Mouse (Mus musculus): ENCODE measurements around the gene Fam168b.

Fam168b gene

DNA sequence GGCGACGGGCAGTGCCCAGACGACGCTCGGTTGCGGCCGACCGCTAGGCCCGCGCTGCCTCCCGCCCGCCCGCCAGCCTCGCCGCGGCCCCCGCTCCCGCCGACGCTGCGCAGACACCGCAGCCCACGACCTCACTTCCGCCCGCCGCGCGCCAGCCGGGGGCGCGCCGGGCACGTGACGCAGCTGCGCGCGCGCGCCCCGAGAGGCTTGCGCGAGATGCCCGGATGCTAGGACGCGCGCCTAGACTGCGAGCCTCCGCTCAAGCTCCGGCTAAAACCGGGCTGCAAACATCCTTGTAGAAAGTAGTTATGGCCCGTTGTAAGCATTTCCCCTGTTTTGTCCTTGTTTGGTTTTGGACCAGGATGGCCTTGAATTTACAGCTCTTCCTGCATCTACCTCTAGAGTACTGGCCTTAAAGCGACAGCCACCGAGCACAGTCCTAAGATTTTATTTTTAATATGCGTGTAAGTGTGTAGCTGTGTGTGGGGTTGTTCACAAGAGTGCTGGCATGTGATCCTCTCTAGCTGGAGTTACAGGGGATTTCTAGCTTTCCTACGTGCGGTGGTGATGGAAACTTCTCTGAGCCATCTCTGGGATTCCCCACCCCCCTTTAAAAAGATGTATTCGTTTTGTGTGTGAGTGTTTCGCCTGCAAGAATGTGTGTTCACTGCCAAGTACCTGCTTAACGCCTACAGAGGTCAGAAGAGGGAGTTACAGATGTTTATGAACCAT is at the start of gene Fam168b:
TSS of gene Fam168b (minus strand) at position 179 of the 732 bp plus-strand sequence.
- in situ Hi-C loops (cut with MboI, MseI), result no loop called here

GRCm38 (mm10) chr1:34892466-34892865 is 49.6 kb upstream of the Fam168b start:
- in situ Hi-C loops (cut with MboI, MseI), result loop anchor here (5.0 to 10.0 kb wide), 2 partner anchors 150 to 1398 kb away; no protein-coding TSS in a partner anchor

- in situ Hi-C loops (cut with MboI, MseI), result loop anchor here (5.0 to 10.0 kb wide), 2 partner anchors 149 to 1397 kb away; no protein-coding TSS in a partner anchor
Measured at GRCm38 (mm10) chr1:34891559-34892289, 48.9 kb upstream of the Fam168b start.

GRCm38 (mm10) chr1:34883776-34884175 is 40.9 kb upstream of the Fam168b start:
- in situ Hi-C loops (cut with MboI, MseI), result no loop called here

DNA sequence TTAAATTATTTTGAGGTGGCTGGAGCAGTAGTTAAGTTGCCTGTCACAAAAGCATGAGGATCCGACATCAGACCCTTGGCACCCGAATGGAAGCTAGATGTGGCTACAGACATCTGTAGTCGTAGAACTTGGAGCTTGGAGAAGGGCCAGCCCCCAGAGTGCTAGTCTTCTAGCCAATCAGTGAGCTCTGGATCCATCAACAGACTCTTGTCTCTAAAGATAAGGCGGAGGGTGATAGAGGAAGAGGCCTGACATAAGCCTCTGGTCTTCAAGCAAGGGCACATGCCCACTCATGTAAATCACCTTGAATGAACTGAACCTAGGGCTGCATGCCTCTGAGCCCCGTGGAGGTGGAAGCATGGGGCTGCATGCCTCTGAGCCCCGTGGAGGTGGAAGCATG is 36.7 kb upstream of the Fam168b start:
- in situ Hi-C loops (cut with MboI, MseI), result no loop called here

GRCm38 (mm10) chr1:34873551-34873950 is 30.7 kb upstream of the Fam168b start:
- in situ Hi-C loops (cut with MboI, MseI), result loop anchor here (25.0 kb wide), 1 partner anchor 386 kb away; the partner anchor contains the start of gene Prss39

DNA sequence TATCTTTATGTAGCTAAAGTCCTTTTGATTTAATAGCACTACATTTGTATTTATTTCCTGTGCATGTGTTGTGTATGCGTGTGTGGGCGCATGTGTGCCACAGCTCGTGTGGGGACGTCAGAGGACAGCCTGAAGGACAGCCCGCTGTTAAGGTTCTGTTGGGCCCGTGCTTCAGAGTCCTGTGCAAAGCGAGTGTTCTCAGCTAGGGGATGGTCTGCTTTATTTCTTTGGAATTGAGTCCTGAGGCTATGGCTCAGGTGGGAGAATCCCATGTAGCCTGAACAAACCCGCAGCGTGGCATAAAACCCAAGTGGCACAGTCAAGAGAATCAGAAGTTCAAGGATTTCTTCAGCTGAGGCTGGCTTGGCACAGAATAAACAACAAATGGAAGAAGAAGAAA is 28.3 kb upstream of the Fam168b start:
- in situ Hi-C loops (cut with MboI, MseI), result loop anchor here (25.0 kb wide), 1 partner anchor 384 kb away; the partner anchor contains the start of gene Prss39

DNA sequence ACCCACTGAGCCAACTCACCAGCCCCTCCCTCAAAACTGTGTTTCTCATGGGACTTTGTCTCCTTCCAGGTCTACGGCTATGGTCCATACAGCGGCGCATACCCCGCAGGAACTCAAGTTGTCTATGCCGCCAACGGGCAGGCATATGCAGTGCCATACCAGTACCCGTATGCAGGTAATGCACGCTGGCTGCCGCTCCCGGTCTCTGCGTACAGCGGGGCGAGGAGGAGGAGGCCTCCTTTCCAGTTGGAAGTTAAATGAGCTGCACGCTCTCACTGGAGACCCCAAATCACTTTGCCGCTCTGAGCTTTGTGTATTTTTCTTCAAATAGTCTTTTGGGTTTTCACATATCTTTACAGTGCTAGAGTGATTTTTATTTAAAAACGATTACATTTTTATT is 26.4 kb upstream of the Fam168b start:
- in situ Hi-C loops (cut with MboI, MseI), result loop anchor here (25.0 kb wide), 1 partner anchor 382 kb away; the partner anchor contains the start of gene Prss39

DNA sequence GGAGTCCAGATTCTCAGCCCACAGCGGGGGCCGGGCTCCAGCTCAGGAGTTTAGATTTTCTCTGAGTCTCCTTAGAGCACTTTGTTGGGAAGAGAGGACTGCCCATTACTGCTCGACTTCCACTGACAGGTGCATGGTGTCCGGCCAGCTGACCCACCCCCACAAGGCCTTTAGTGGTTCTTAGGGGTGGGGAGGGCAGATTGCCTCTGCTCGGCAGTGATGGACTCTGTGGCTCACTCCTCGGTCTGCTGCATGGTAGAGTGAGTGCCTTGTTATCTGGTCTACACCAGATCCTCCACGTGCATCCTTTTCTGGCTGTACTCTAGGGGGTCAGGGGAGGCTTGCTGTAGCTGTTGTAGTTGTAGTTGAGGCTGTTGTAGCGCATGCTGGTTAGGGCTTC is 25.5 kb upstream of the Fam168b start:
- in situ Hi-C loops (cut with MboI, MseI), result loop anchor here (25.0 kb wide), 1 partner anchor 381 kb away; the partner anchor contains the start of gene Prss39

DNA sequence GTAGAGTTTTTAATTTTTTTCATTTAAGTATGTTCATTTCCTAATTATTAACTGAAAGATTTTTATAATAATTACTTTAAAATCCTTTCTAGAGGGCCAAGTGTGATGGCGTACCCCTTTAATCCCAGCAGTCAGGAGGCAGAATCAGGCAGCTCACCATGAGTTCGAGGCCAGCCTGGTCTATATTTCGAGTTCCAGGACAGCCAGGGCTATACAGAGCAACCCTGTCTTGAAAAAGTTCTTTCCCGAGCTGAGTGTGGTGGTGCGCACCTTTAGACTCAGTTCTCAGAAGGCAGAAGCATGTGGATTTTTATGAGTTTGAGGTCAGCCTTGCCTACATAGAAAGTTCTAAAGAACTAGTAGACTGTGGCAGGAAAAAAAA is 24.7 kb upstream of the Fam168b start:
- in situ Hi-C loops (cut with MboI, MseI), result loop anchor here (25.0 kb wide), 1 partner anchor 380 kb away; the partner anchor contains the start of gene Prss39

DNA sequence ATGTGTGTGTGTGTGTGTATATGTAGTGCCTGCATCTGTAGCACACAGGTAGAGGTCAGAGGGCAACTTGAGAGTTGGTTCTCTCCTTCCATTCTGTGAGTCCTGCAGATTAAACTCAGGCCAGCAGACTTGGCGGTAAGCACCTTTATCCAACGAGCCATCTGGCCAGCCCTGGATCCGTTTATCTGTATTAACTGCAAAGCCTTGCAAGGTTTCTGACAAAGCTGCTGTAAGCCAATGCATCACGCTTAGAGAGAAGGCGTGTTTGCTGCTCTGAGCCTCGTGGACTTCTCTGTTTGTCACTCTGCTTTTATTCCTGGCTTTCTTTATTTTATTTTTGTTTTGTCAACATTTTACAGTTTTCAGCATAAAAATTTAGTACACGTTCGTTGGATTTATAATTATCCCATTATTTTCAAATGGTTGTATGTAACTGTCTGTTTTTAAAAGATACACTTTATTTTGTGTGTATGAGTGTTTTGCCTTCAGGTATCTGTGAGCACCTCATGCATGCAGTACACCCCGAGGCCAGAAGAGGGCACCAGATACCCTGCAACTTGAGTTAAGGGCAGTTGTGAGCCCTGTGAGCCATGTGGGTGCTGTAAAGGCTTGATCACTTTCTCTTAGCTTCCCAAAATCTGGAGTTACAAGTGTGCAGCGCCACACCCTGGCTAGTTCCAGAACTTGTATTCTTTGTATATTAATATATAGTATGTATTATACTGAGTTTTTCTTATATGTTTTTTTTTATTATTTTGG is 24.1 kb upstream of the Fam168b start:
- in situ Hi-C loops (cut with MboI, MseI), result loop anchor here (25.0 kb wide), 1 partner anchor 380 kb away; the partner anchor contains the start of gene Prss39

DNA sequence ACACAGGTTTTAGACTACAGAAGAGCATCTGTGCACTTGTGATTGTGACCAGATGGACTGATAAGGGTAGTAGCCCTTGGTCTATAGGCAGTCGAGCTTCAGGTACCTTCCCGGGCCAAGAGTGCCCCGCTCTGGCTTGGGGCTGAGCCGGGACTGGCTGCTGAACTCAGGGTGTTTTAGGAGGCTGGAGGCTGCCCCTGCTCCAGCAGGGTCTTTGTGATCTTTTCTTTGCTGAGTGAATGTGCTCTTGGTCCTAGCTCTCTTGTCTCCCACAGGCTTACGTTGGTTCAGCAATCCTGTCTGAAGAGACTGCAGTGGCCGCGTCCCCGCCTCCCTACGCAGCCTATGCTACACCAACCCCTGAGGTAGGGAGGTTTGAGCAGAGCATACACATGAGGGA is 23.0 kb upstream of the Fam168b start:
- in situ Hi-C loops (cut with MboI, MseI), result loop anchor here (25.0 kb wide), 1 partner anchor 379 kb away; the partner anchor contains the start of gene Prss39

DNA sequence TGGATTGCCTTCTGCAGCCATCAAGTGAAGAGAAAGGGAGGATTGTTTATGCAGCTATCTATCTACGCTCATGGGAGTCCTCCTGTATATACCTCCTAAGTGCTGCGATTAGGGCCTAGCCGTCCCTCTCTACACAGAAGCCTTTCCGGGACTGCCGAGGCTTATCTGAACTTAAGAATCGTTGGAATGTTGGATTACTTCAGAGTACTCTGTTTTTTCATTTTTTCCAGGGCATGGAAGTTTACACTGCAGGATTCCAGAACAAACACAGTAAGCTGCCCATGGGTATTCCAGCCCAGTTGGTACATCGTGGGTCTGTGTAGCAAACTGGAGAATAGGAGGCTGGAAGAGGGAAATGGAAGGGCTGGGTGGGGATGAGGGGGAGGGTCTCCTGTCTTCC is 21.4 kb upstream of the Fam168b start:
- in situ Hi-C loops (cut with MboI, MseI), result loop anchor here (5.0 to 25.0 kb wide), 2 partner anchors 42 to 377 kb away; partner anchors contain the start of gene Prss39

- in situ Hi-C loops (cut with MboI, MseI), result loop anchor here (5.0 to 25.0 kb wide), 2 partner anchors 41 to 376 kb away; partner anchors contain the start of gene Prss39
Measured at GRCm38 (mm10) chr1:34863323-34863722, 20.5 kb upstream of the Fam168b start.

DNA sequence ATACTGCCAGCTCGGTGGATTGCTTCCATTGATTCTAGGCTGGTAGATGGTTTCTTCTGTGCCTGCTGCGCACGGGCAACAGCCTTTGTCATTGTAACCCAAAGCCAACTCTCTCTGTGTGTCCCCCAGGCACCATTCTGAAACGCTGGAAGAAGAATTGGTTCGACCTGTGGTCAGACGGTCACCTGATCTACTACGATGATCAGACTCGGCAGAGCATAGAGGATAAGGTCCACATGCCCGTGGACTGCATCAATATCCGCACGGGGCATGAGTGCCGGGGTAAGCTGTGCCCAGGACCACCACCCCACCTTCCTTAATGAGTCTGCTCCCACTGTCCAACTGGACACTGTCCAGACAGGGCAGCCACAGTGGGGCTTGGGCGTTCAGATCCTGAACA is 20.0 kb upstream of the Fam168b start:
- in situ Hi-C loops (cut with MboI, MseI), result loop anchor here (5.0 to 25.0 kb wide), 2 partner anchors 41 to 376 kb away; partner anchors contain the start of gene Prss39

DNA sequence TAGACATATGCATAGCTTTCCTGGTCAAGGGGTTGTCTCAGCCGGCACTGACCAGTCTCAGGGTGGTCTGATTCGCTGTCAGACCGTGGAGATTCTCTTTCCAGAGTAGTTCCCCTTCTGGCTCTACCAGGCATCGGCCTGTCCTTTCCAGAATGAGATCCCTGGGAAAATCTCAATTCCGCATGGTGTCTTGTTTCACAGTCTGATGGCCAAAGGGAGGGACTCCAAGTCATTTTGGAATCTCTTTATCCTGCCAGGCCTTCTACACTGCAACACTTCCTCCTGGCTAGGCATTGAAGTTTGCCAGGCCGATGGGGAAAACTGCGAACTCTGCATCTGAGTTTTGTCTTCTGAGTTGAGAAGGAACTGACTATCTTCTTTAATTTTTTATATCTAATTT is 17.3 kb upstream of the Fam168b start:
- in situ Hi-C loops (cut with MboI, MseI), result loop anchor here (5.0 to 25.0 kb wide), 2 partner anchors 38 to 373 kb away; partner anchors contain the start of gene Prss39

DNA sequence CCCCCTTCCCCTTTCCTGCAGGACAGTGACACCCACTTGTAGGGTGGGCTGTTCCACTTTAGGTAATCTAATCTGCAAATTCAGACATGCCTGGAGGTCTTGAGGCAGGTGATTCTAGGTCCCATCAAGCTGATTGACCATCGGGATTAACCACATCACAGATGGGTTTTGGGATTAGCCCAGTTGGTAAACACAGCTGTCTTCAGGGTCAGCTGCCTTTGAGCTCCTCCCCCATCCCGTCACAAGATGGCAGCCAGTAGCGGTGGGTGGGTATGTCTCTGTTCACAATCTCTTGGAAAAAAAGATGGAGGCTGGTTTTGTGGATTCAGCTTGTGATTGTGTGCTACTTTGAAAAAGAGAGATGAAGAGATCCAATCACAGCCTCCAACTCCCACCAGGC is 16.9 kb upstream of the Fam168b start:
- in situ Hi-C loops (cut with MboI, MseI), result loop anchor here (5.0 to 25.0 kb wide), 2 partner anchors 37 to 372 kb away; partner anchors contain the start of gene Prss39

- in situ Hi-C loops (cut with MboI, MseI), result loop anchor here (25.0 kb wide), 1 partner anchor 371 kb away; the partner anchor contains the start of gene Prss39
Measured at GRCm38 (mm10) chr1:34858671-34859070, 15.8 kb upstream of the Fam168b start.

DNA sequence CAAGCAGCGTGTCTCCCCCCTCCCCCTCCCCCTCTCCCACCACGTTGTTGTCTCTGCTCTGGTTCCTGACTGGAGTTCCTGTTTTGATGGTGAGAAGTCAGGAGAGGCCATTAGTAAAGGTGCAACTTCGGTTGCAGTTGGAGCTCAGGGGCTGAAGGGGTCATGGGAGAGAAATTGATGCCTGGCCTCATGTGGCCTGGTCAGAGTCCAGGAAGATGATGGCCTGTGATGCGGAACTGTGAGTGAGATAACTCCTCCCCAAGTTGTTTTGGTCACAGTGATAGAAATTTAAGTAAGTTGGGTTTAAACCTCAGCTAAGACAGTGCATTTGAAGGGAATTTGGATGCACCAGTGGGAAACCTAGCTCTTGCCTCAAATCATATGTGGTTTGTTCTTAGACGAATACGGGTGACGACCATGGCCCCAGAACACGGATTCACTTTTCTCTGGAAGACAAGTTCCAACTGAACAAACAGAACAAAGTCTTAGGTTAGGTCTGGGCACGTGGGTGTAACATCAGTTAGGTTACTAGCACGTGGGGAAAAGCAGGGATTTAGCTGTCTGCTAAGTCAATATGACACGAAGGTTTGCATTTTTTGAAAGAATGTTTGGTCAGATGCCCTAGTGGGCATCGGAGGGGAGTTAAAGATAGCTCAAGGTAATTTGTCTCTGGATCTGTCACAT is 12.3 kb upstream of the Fam168b start:
- in situ Hi-C loops (cut with MboI, MseI), result loop anchor here (25.0 kb wide), 1 partner anchor 368 kb away; the partner anchor contains the start of gene Prss39

DNA sequence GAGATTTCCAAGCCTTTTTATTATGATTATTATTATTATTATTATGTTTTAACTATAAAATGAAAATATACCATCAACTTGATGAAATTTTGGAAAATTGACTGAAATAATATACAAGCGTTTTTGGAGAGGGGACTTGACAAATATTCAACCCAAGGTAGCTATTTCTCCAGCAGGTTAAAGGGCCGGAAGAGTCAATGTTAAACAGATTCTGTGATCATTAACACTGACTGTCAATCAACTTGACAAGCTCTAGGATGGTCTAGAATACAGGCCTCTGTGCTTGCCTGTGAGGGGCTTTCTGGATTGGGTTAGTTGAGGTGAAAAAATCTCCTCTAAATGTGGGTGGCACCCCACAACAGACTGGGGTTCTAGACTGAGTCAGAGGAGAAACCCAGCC is 10.9 kb upstream of the Fam168b start:
- in situ Hi-C loops (cut with MboI, MseI), result loop anchor here (25.0 kb wide), 1 partner anchor 366 kb away; the partner anchor contains the start of gene Prss39
